Mouse (Mus musculus) E14TG2a.4 (cell line): ENCODE data around the gene Neu4.
"Not testable (repeated sequence)": the region's sequence is repeated elsewhere in the genome, so short reads cannot be mapped to it uniquely, and the experiment has no call there.

ENCODE experiments used
- H3K27me3 ChIP-seq: 2 replicates; pipeline ENCODE4 v1.6.1; 2014; ENCODE audit warnings: low read length, control low read depth; ENCODE audit not compliant: insufficient read depth
- H3K36me3 ChIP-seq: 2 replicates; pipeline ENCODE4 v1.6.1; 2014; ENCODE audit warnings: low read length, control low read depth; ENCODE audit not compliant: insufficient read depth
- H3K4me1 ChIP-seq: replicated peaks from 2 replicates; pipeline ENCODE4 v1.6.1; 2014; ENCODE audit warnings: low read depth, low read length, control low read depth
- H3K4me3 ChIP-seq: replicated peaks from 2 replicates; pipeline ENCODE4 v1.5.1; 2014; ENCODE audit warnings: mild to moderate bottlenecking, low read length
- H3K9me3 ChIP-seq: 2 replicates; pipeline ENCODE4 v1.6.1; 2014; ENCODE audit warnings: low read length, control low read depth
- CTCF ChIP-seq: conservative IDR thresholded peaks from 2 replicates; pipeline ENCODE4 v1.5.1; 2014; ENCODE audit warnings: low read length
- NANOG ChIP-seq: IDR thresholded peaks from 2 replicates; pipeline ENCODE4 v1.6.1; 2014; ENCODE audit warnings: borderline replicate concordance, low read length, mixed read lengths
- POU5F1 ChIP-seq: IDR thresholded peaks from 2 replicates; pipeline ENCODE4 v1.6.1; 2014; ENCODE audit warnings: low read length, borderline replicate concordance

Gene Neu4

DNA sequence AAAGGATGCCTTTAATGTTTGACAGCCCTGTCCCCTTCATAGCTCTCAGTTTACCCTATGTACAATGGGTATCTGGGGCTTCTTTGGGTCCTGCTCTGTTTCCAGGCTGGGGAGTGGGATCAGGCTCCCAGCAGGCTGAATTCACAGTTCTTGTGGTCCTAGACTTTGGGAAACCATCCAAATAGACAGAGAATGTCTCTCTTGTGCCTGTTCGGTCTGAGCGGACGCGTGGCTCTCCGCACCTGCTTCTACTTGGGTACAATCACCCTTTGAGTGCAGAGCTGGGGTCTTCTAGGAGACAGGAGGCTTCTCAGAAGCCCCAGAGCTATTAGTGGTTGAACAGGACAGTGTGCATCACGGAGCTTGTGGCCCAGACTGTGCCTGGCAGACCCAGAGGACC is at the start of gene Neu4:
Gene Neu4 (plus strand): TSS at position 301 of the 400 bp plus-strand sequence.
- Histone ChIP-seq H3K4me1 (peaks cover 8% of the 10 kb centered on the region), H3K36me3 (no peaks in the 10 kb centered on the region), H3K9me3 (no peaks in the 10 kb centered on the region), H3K4me3 (no peak within 1 kb of the TSS), H3K27me3 (peaks cover 50% of the 10 kb centered on the region)
- no peak for TF ChIP-seq NANOG

DNA sequence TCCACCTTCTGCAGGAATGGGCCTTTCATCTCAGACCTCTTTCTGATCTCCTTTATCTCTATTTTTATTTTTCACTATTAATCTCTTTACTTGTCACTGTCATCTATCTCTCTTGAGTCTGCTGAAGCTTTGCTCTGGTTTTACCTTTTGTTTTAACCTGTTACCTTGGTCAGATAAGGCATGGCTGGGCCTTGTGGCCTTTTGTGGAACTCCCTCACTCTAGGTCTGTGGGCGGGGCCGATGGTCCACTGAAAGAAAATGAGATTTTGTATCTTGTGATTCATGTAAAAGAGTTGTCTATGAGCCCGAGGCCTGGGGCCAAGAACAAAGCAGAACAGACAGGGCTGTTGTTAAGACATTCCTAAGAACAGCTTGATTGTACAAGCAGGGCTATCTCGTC is 49.5 kb upstream of the Neu4 start:
- H3K27me3 ChIP-seq, H3K4me3 ChIP-seq, H3K4me1 ChIP-seq, H3K9me3 ChIP-seq, H3K36me3 ChIP-seq: not testable (repeated sequence)

DNA sequence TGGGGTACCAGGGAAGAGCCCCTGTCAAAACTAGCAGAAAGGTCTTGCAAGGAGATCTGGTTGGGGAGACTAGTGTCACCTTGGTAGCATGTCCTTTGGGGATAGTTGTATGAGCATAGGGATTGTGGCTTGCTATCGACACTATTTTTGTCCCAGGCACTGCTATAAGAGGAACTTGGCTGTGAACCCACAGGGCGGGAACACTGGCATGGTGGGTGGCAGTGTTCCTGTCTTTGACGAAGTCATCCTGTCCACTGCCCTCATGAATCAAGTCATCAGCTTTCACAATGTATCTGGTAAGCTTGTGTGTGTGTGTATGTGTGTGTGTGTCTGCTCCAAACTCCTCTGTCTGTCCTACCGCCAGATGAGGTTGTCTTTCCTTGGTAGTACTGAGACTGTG is 44.5 kb upstream of the Neu4 start:
- H3K9me3 ChIP-seq, H3K4me1 ChIP-seq, H3K36me3 ChIP-seq, H3K4me3 ChIP-seq, H3K27me3 ChIP-seq: not testable (repeated sequence)

DNA sequence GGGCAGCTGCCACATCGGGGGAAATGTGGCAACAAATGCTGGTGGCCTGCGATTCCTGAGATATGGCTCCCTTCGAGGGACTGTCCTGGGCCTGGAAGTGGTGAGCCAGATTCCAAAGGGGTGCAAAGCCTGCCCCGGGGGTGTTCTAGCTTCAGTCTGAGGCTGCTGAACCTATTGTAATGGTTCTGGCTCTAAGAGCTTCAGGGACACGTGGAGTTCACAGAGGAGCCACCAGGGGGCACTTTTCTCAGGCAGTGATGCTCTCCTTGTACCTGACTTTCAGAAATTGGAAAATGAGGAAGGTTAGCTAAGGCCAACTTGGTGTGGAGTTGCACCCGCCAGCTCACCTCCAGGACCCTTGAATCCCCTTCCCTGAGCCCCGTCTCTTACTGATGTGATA is 42.0 kb upstream of the Neu4 start:
- H3K4me3 ChIP-seq, H3K4me1 ChIP-seq, H3K9me3 ChIP-seq, H3K27me3 ChIP-seq, H3K36me3 ChIP-seq: not testable (repeated sequence)

DNA sequence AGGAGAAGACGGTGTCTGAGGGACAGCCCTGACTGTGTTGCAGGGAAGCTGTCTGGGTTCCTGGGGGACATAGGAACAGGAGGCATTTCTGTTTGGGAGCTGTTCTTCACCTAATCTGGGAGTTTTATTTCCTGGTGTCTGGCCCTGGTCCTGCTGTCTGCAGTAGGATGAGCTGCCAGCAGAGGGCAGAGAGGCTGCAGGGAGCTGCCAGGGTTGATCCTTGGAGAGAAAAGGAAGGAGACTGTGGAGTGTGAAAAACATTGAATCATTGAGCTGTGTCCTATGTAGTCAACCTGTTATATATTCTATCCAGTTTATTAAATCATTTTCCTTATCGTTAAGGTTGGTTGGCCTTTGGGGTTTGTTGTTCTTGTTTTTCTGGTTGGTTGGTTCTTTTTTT is 39.3 kb upstream of the Neu4 start:
- not testable (repeated sequence) for H3K27me3 ChIP-seq, H3K36me3 ChIP-seq, H3K9me3 ChIP-seq, H3K4me3 ChIP-seq, H3K4me1 ChIP-seq

DNA sequence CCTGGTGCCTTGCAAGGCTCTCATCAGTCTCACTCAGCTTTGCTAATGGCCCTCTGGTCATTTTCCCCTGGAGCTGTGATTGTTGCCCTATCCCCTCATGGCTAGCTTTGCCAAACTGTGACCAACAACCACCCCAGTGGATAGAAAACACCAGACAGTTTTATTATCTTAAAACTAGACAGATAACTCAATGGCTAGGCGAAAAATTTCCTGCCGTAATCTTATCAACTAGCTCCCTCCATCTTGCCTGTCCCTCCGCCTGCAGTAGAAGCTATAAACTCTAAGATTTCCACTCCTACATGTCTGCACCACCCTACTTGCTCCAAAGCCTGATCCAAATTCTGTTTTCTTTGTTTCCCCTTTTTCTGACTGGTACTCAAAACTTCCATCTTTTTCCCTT is 34.1 kb upstream of the Neu4 start:
- no peaks in the 10 kb centered on the region for H3K9me3 ChIP-seq
- TF ChIP-seq POU5F1 (no peak), CTCF (no peak), NANOG (no peak)
- H3K36me3 ChIP-seq, result no peaks in the 10 kb centered on the region
- no peak overlapping the region for H3K4me3 ChIP-seq
- no peaks in the 10 kb centered on the region for H3K4me1 ChIP-seq
- no peaks in the 10 kb centered on the region for H3K27me3 ChIP-seq

DNA sequence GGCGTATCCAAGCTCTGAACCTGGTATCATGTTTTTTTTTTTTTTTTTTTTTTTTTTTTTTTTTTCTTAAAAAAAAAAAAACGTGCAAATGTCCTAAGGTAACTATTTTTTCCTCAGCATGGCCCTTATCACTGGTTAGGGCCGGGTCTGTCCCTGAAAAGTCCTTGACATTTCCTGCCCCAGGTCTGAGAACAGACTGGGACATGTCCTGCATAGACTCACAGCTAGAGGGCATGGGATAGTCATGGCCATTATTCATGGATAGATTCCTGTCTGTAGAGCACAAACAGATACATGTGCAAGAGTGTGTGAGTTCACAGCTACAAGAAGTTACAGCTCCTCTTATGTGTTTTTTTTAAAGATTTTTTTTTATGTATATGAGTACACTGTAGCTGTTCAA is 31.5 kb upstream of the Neu4 start:
- H3K4me1 ChIP-seq, result no peaks in the 10 kb centered on the region
- H3K4me3 ChIP-seq, result no peak overlapping the region
- no peaks in the 10 kb centered on the region for H3K36me3 ChIP-seq
- TF ChIP-seq POU5F1, result no peak
- no peak for TF ChIP-seq NANOG
- TF ChIP-seq CTCF, result no peak
- no peaks in the 10 kb centered on the region for H3K9me3 ChIP-seq
- H3K27me3 ChIP-seq, result no peaks in the 10 kb centered on the region

DNA sequence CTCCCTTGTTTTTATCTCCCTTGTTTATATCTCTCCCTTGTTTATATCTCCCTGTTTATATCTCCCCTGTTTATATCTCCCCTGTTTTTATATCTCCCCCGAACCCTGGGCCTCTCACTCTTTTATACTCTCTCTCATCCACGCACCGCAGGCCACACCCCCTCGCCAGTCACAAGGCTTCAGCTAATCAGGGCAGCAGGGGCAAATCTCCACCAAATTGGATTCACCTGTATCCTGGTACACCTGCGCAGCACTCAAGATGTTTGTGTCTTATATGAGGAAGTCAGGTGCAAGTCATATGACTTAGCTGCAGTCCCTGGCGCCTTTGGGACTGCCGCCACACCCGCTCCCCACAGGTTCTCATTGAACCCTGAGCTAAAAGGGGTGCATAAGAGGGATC is 30.0 kb upstream of the Neu4 start, which contains the start of gene Gal3st2c:
Gene Gal3st2c (plus strand): TSS at position 301 of the 400 bp plus-strand sequence.
- not testable (repeated sequence) for H3K27me3 ChIP-seq, H3K4me3 ChIP-seq, H3K36me3 ChIP-seq, H3K4me1 ChIP-seq, H3K9me3 ChIP-seq

DNA sequence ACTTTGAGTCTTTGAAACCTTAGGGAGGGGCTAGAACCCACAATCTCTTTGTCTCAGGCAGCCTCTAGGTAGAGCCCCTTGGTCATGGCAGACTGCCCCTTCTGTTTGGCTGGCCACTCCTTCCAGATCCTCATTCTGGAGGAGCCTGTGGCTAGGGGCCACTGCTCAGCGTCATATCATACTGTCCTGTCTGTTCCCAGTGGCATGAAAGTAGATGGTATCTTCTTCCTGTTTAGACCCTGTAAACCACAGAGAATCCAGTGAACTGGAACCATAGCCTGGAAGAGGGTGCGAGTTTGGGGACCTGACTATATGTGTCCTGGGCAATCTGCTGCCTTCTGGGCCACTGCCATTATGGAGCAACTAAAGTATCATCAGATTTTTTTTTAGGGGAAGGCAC is 29.2 kb upstream of the Neu4 start:
- H3K4me3 ChIP-seq, H3K9me3 ChIP-seq, H3K4me1 ChIP-seq, H3K27me3 ChIP-seq, H3K36me3 ChIP-seq: not testable (repeated sequence)

DNA sequence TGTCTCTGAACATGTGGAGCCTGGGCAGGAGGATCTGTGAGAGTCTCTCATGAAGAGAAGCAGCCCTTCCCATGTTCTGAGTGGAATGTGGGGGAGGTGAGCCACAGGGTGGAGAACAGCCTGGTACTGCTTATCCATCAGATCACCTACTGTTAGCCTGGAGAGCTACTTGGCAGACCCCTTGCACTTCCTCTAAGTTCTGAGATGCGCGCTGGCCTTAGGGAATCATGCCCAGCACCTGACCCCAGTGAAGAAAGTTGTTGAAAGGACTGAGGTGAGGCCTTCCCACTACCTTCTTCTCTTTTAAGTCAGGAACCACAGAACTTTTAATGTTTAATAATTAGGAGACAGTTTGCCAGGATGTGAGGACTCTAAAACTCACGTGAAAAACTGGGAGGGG is 28.8 kb upstream of the Neu4 start:
- not testable (repeated sequence) for H3K27me3 ChIP-seq, H3K4me3 ChIP-seq, H3K9me3 ChIP-seq, H3K36me3 ChIP-seq, H3K4me1 ChIP-seq

DNA sequence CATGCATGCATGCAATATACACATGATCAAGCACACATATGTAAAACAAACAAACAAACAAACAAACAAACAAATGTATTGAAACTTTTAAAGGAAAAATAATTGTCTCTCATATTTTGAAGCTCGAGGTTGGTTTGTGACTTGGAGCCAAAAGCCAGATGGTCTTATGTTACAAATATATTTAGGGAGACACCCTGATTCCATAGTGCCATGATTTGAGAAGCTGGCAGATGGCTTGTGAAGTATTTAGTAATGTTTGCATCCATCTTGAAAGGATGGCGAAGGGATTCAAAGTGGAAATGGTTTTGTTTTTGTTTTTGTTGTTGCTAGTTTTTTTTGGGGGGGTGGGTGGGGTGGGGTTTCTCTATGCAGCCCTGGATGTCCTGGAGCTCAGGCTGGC is 19.2 kb upstream of the Neu4 start:
- Histone ChIP-seq H3K4me3 (no peak overlapping the region), H3K9me3 (peaks cover 3% of the 10 kb centered on the region; the same call in 1 of the 2 replicates), H3K27me3 (peaks cover 3% of the 10 kb centered on the region; the same call in 1 of the 2 replicates), H3K36me3 (no peaks in the 10 kb centered on the region), H3K4me1 (no peaks in the 10 kb centered on the region)
- TF ChIP-seq POU5F1 (no peak), NANOG (no peak), CTCF (no peak)

DNA sequence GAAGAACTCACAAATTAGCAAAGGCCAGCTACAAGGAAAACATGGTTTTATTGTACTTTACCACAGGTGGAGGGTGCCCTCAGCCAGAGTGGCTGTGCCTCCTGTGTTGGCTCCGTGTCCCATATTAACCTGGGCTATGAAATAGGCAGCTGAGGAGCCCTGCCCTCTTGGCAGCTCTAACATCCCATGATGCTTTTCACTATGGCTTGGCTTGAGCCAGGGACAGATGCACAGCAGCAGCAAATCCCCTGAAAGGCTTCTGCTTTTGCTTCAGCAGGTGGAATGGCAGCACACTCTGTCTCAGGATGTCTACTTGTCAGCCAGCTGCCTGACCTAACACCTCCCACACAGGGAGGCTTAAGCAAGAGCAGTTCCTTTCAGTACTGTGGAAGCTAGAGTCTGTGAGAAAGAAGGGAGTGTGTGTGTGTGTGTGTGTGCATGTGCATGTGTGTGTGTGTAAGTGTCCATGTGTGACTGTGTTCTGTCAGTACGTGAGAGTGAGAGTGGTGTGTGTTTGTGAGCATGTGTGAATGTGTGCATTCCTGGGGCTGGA is 14.2 kb upstream of the Neu4 start:
- not testable (repeated sequence) for H3K4me1 ChIP-seq, H3K36me3 ChIP-seq, H3K4me3 ChIP-seq, H3K9me3 ChIP-seq, H3K27me3 ChIP-seq

DNA sequence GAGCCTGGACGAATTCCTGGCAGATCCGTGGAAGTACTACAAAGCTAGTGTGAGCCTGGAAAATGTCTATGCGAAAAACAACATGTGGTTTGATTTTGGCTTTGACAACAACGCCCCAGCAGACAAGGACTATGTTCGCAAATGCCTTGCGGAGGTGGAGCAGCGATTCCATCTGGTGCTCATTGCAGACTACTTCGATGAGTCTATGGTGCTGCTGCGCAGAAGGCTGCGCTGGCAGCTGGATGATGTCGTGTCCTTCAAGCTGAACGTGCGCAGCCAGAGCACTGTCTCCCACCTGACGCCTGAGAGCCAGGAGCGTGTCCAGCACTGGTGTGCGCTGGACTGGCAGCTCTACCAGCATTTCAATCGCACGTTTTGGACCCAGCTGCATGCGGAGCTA is 11.4 kb upstream of the Neu4 start:
- not testable (repeated sequence) for H3K36me3 ChIP-seq, H3K27me3 ChIP-seq, H3K4me1 ChIP-seq, H3K4me3 ChIP-seq, H3K9me3 ChIP-seq
